Mouse (Mus musculus) forebrain, embryonic 10.5 days (tissue): ENCODE results near the gene Wdr82. TPM values are rescaled to one million over a fixed set of nuclear protein-coding genes. Genes with fewer than 3 reads are reported as not detected.
A peak's percentile ranks its signal among the peaks of the same experiment; 100 is the strongest.

ENCODE experiments used
- DNase-seq: peaks from one replicate; pipeline ENCODE4 v3.0.0-alpha.2; 2017; ENCODE audit warnings: low spot score; ENCODE audit errors: extremely low spot score
- H3K27ac ChIP-seq: fragments of 300-500 bp; sonication (generic); 2 replicates; pipeline ENCODE4 v1.5.1; 2016; ENCODE audit warnings: mild to moderate bottlenecking
- H3K27me3 ChIP-seq: fragments of 300-500 bp; sonication (generic); 2 replicates; pipeline ENCODE4 v1.6.1; 2016; ENCODE audit warnings: mild to moderate bottlenecking; ENCODE audit not compliant: poor library complexity, severe bottlenecking
- H3K36me3 ChIP-seq: fragments of 300-500 bp; sonication (generic); replicated peaks from 2 replicates; pipeline ENCODE4 v1.6.1; 2016; ENCODE audit warnings: mild to moderate bottlenecking, moderate library complexity
- H3K4me1 ChIP-seq: fragments of 300-500 bp; sonication (generic); 2 replicates; pipeline ENCODE4 v1.6.1; 2016
- H3K4me3 ChIP-seq: fragments of 300-500 bp; sonication (generic); 2 replicates; pipeline ENCODE4 v1.5.1; 2016; ENCODE audit warnings: mild to moderate bottlenecking, moderate library complexity
- H3K9me3 ChIP-seq: fragments of 300-500 bp; sonication (generic); 2 replicates; pipeline ENCODE4 v1.6.1; 2016; ENCODE audit warnings: mild to moderate bottlenecking, moderate library complexity
- WGBS: fragments of 180-500 bp; shearing (Covaris S2); methylation state at CpG from one replicate; pipeline ENCODE4 v1.1.7; 2016; 5-methylcytosine and 5-hydroxymethylcytosine counted together
- polyA plus RNA-seq: library from polyadenylated mRNA; unstranded; fragments of >200 nt; fragmentation: Nextera tagmentation; extraction: Ambion mirVana; gene quantifications from 2 replicates; pipeline ENCODE4 v1.2.1, GENCODE M21; 2016

Wdr82 gene
- polyA plus RNA-seq, 1 experiment from 2014 or later: 30.2 TPM

GRCm38 (mm10) chr9:106222994-106223393 is 52.3 kb downstream of the Wdr82 start:
- peaks cover 18% of the 10 kb centered on the region for H3K4me1 ChIP-seq
- WGBS: 87% methylated on average over 4 of the region's 4 CpGs

GRCm38 (mm10) chr9:106225469-106226150 is 54.9 kb downstream of the Wdr82 start:
- peaks cover 43% of the 10 kb centered on the region for H3K27me3 ChIP-seq
- peak overlapping the region; percentile 75; the same call in 1 of the 2 replicates for H3K27ac ChIP-seq
- H3K9me3 ChIP-seq: no peaks in the 10 kb centered on the region
- H3K4me3 ChIP-seq: peak overlapping the region; percentile 53
- H3K36me3 ChIP-seq: no peaks in the 10 kb centered on the region
- peaks cover 20% of the 10 kb centered on the region for H3K4me1 ChIP-seq
- 71% methylated on average over 24 of the region's 24 CpGs for WGBS
- no peak for DNase-seq

More at GRCm38 (mm10) chr9:106222994-106223393, 52.3 kb downstream of the Wdr82 start:
- no peaks in the 10 kb centered on the region for H3K9me3 ChIP-seq
- H3K27ac ChIP-seq: no peak overlapping the region
- no peaks in the 10 kb centered on the region for H3K36me3 ChIP-seq
- no peak overlapping the region for H3K4me3 ChIP-seq
- no peak for DNase-seq
- H3K27me3 ChIP-seq: peaks cover 43% of the 10 kb centered on the region

GRCm38 (mm10) chr9:106226151-106226682 is 55.5 kb downstream of the Wdr82 start:
- Histone ChIP-seq H3K4me1 (peaks cover 23% of the 10 kb centered on the region), H3K27ac (peak overlapping the region; percentile 75), H3K36me3 (no peaks in the 10 kb centered on the region), H3K4me3 (peak overlapping the region; percentile 53), H3K9me3 (no peaks in the 10 kb centered on the region), H3K27me3 (peaks cover 43% of the 10 kb centered on the region)
- 10% methylated on average over 34 of the region's 34 CpGs for WGBS
- DNase-seq: peak; percentile 47

GRCm38 (mm10) chr9:106227790-106228429 is 57.2 kb downstream of the Wdr82 start:
- H3K4me1 ChIP-seq: peaks cover 23% of the 10 kb centered on the region
- no peak for DNase-seq
- 72% methylated on average over 8 of the region's 8 CpGs for WGBS
- H3K9me3 ChIP-seq: no peaks in the 10 kb centered on the region
- H3K4me3 ChIP-seq: no peak overlapping the region
- H3K36me3 ChIP-seq: peaks cover 7% of the 10 kb centered on the region
- peaks cover 43% of the 10 kb centered on the region for H3K27me3 ChIP-seq
- no peak overlapping the region for H3K27ac ChIP-seq

- Histone ChIP-seq H3K4me3 (no peak overlapping the region), H3K4me1 (peaks cover 23% of the 10 kb centered on the region), H3K27me3 (peaks cover 22% of the 10 kb centered on the region), H3K27ac (no peak overlapping the region), H3K36me3 (peaks cover 30% of the 10 kb centered on the region), H3K9me3 (no peaks in the 10 kb centered on the region)
- DNase-seq: no peak
- 85% methylated on average over 9 of the region's 9 CpGs for WGBS
Observed at GRCm38 (mm10) chr9:106230051-106230733, 59.5 kb downstream of the Wdr82 start.

GRCm38 (mm10) chr9:106230734-106231106 is 60.0 kb downstream of the Wdr82 start:
- Histone ChIP-seq H3K27me3 (peaks cover 16% of the 10 kb centered on the region), H3K36me3 (peaks cover 35% of the 10 kb centered on the region), H3K4me3 (no peak overlapping the region), H3K27ac (no peak overlapping the region), H3K9me3 (no peaks in the 10 kb centered on the region), H3K4me1 (peaks cover 21% of the 10 kb centered on the region)
- no peak for DNase-seq
- 71% methylated on average over 3 of the region's 3 CpGs for WGBS

GRCm38 (mm10) chr9:106231220-106231619 is 60.5 kb downstream of the Wdr82 start:
- H3K9me3 ChIP-seq: no peaks in the 10 kb centered on the region
- peaks cover 40% of the 10 kb centered on the region for H3K36me3 ChIP-seq
- no peak overlapping the region for H3K27ac ChIP-seq
- H3K4me1 ChIP-seq: peaks cover 16% of the 10 kb centered on the region
- WGBS: 83% methylated on average over 7 of the region's 7 CpGs
- H3K4me3 ChIP-seq: no peak overlapping the region
- H3K27me3 ChIP-seq: peaks cover 11% of the 10 kb centered on the region
- no peak for DNase-seq

- H3K4me3 ChIP-seq: no peak overlapping the region
- peaks cover 10% of the 10 kb centered on the region for H3K4me1 ChIP-seq
- WGBS: 83% methylated on average over 4 of the region's 4 CpGs
- H3K36me3 ChIP-seq: peaks cover 46% of the 10 kb centered on the region
- peaks cover 6% of the 10 kb centered on the region for H3K27me3 ChIP-seq
- H3K27ac ChIP-seq: no peak overlapping the region
- DNase-seq: no peak
- H3K9me3 ChIP-seq: no peaks in the 10 kb centered on the region
Observed at GRCm38 (mm10) chr9:106231816-106232215, 61.1 kb downstream of the Wdr82 start.

- DNase-seq: no peak
- Histone ChIP-seq H3K4me3 (no peak overlapping the region), H3K9me3 (no peaks in the 10 kb centered on the region), H3K27me3 (no peaks in the 10 kb centered on the region), H3K27ac (no peak overlapping the region), H3K4me1 (0 out of 2 replicates have a peak, but pooled peaks cover 5% of the 10 kb centered on the region), H3K36me3 (peaks cover 57% of the 10 kb centered on the region)
- 92% methylated on average over 3 of the region's 3 CpGs for WGBS
Observed at GRCm38 (mm10) chr9:106232956-106233355, 62.2 kb downstream of the Wdr82 start.

GRCm38 (mm10) chr9:106233953-106234352 is 63.2 kb downstream of the Wdr82 start:
- Histone ChIP-seq H3K27me3 (no peaks in the 10 kb centered on the region), H3K27ac (no peak overlapping the region), H3K4me1 (0 out of 2 replicates have a peak, but pooled peaks cover 2% of the 10 kb centered on the region), H3K9me3 (no peaks in the 10 kb centered on the region), H3K36me3 (peaks cover 67% of the 10 kb centered on the region), H3K4me3 (no peak overlapping the region)
- 86% methylated on average over 6 of the region's 6 CpGs for WGBS
- no peak for DNase-seq

- no peaks in the 10 kb centered on the region for H3K27me3 ChIP-seq
- H3K9me3 ChIP-seq: no peaks in the 10 kb centered on the region
- DNase-seq: no peak
- 94% methylated on average over 23 of the region's 23 CpGs for WGBS
- H3K27ac ChIP-seq: no peak overlapping the region
- H3K4me3 ChIP-seq: no peak overlapping the region
- 0 out of 2 replicates have a peak, but pooled peaks cover 2% of the 10 kb centered on the region for H3K4me1 ChIP-seq
- peaks cover 81% of the 10 kb centered on the region for H3K36me3 ChIP-seq
Observed at GRCm38 (mm10) chr9:106235194-106235830, 64.6 kb downstream of the Wdr82 start.

GRCm38 (mm10) chr9:106236156-106236817 is 65.6 kb downstream of the Wdr82 start:
- WGBS: 92% methylated on average over 23 of the region's 23 CpGs
- H3K36me3 ChIP-seq: peaks cover 91% of the 10 kb centered on the region
- H3K4me1 ChIP-seq: no peaks in the 10 kb centered on the region
- H3K9me3 ChIP-seq: no peaks in the 10 kb centered on the region
- H3K4me3 ChIP-seq: no peak overlapping the region
- H3K27ac ChIP-seq: no peak overlapping the region
- DNase-seq: no peak
- no peaks in the 10 kb centered on the region for H3K27me3 ChIP-seq
